Mouse (Mus musculus): ENCODE data around the gene Omt2b.

Omt2b gene

DNA sequence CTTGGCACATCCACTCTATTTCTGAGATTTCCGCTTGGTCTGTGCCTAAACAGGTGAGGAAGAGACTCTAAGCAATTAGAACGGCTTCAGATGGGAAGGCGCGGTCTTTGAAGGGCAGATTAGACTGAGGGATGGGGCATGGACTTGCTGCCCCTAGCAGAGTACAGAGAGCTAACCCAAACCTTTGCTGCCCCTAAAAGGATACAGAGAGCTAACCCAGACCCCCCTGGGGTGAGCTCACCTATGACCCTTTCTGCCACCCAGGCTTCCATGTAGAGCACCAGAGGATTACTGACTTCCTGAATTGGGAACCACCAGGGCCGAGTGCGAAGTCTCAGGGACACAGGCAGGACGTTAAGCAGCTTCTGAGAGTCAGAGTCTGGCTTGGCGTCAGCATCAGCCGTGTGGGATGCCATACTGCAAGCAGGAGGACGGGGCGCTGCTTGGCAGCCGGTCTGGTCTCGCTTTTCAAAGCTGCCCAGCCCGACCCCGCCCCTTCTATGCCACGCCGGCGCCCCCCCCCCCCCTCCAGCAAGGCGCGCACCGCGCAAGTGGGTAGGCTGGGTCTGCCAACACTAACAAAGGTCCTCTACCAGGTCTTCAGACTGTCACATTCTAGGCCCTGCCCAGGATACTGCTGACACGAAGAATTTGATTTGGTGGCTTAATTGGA is 50.9 kb downstream of the Omt2b start, which contains the start of gene Ooep:
Ooep (minus strand) TSS at position 613 of the 673 bp plus-strand sequence.
- no peak for DNase-seq (ENCODE audit: low read depth in 1 of 2, low spot score in 2 of 2)

All from monocyte, adult 2 months (primary cell).